Mouse (Mus musculus) frontal cortex, adult (tissue): ENCODE measurements around the gene Fcor.
A peak's percentile ranks its signal among the peaks of the same experiment; 100 is the strongest.

ENCODE experiments used
- ATAC-seq: cut with Nextera tagmentation; 2 replicates; pipeline ENCODE4 v1.9.2; 2017; ENCODE audit warnings: mild to moderate bottlenecking, moderate library complexity, mixed read lengths; ENCODE audit not compliant: low TSS enrichment

Gene Fcor

DNA sequence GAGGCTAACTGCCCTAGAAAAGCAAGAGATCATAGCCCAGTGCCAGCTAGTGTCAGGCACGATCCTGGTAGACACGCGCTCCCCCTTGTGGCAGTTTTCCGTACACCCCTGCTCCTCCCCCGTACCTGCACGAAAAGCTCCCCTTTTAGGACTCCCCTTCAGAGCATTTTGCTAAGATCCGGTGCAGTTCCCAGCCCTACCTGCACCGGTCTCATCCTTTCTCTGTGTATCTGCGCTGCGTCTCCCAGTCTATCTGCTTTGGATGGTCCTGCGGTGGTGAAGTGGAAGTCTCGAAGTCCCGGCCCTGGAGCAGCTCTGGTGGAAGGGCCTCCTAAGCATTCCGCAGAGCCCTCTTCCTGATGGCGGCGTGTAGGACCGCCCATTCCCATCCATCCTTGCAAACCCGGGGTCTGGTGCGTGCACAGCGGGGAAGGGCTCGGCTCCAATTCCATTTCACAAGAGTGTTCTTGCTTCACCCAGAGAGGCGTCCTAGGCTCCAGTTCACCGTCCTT, at the start of gene Fcor:
Fcor (minus strand) TSS at position 383 of the 512 bp plus-strand sequence.
- peak; percentile 70 for ATAC-seq

DNA sequence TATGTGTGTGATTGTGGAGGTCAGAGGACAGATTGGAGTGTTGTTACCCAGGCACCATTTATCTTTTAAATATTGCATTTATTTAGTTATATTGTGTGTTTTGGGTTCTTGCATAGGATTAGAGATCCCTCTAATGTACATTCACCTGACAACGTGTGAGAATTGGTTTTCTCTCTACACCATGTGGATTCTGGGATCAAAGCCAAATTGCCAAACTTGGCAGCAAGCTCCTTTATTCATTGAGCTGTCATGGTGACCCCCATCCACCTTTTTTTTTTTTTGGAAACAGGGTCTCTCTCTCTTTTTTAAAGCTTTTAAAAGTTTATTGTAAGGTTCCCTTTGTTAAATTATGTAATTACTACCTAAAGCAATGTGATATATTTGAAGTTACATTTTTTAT, 48.9 kb upstream of the Fcor start:
- no peak for ATAC-seq

DNA sequence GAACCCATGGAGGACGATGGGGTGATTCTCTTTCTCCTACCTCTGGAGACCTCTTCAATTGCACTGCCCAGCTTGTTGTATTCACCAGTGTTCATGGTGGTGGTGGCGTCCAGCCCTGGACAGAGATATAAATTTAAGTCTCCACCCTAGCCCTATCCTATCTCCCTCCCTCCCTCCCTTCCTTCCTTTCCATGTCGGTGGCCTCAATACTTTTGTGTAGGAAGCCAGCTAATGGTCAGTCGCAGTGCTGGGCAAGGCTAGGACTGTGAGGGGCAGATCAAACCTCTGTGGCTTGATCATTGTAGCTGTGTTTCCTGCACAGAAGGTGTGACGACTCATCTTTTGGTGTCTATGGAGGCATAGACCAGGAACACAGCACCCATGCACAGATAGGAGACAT, 48.4 kb upstream of the Fcor start, which contains the start of gene Clec4g:
Clec4g (minus strand) TSS at position 101 of the 400 bp plus-strand sequence.
- ATAC-seq, result no peak

DNA sequence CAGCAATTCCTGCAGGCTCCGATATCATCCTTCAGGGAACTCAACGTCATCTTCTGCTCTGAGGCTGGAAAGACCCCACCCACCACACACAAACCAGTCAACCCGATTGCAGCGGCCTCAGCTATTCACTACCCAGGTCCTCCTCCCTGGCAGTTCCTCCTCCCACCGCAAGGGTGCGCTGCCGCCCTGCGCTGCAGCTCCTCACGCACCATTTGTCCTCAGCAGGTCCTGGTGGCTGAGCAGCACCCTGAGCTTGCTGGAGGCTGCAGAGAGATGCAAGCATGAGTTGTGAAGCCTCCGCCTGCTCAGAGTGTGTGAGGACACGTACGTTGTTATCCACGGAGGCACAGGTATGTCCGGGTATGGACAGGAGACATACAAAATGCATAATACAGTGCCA, 46.4 kb upstream of the Fcor start:
- ATAC-seq, result peak; percentile 91

DNA sequence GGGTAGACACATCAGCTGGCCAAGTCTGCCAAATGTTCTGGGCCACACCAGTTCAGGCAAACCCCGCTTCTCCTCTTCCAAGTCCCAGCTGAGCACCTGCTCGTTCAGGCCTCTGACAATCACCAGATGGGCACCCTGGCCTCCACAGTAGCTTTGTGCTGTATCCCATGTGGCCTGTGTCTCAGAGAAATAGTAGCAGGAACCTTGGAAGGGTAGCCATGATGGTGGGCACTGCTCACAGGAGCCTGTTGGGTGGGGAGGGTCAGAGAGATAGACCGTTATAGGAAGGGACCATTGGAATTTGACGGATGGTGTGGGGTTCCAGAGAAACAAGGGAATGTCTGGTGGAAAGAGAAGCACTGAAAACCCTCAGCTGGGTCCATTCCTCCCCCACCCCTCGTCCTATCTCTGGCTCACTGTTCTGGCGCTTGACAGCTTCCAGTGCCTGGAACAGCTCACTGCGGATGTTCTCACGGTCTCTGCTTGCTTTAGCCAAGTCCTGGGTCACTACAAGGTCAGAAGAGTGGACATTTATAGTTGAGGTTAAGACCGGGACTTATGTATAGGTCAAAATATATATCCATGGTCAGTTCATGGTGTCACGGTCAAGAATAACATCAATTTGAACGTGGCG, 45.3 kb upstream of the Fcor start:
- no peak for ATAC-seq

DNA sequence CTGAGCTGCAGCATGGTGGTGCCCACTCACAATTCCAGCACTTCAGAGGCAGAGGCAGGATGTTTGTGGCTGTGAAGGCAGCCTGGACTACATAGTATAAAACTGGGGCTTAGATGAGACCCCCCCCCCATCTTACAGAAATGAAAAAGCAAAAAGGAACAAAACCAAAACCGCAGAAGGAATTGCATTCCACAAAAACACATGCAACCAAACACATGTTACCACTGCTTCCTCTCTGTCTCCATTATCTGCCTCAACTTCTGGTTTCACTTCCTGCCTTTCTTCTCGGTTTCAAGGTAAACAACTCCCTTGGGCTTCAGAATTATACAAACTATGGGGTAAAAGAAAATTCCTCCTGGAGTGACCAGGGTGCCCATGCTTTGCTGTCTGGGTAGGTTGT, 39.5 kb upstream of the Fcor start:
- no peak for ATAC-seq

DNA sequence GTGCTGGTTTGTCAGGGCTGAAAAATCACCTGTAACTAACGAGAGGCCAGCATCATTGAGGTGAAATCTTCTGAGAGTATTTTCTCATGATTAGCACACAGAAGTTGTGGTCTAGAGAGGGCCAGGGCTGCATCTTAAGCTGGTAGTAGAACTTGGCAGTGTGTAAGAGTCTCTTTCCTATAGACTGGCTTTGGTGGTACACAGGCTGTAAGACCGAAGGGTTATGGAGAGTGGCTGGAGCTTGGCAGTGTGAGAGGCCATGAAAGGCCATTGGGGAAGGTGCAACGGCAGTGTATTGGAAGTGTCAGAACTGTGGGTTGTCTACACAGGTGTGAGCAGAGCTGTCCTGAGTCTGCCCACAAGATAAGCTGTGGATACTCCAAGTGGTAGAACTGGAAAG, 38.1 kb upstream of the Fcor start:
- no peak for ATAC-seq

DNA sequence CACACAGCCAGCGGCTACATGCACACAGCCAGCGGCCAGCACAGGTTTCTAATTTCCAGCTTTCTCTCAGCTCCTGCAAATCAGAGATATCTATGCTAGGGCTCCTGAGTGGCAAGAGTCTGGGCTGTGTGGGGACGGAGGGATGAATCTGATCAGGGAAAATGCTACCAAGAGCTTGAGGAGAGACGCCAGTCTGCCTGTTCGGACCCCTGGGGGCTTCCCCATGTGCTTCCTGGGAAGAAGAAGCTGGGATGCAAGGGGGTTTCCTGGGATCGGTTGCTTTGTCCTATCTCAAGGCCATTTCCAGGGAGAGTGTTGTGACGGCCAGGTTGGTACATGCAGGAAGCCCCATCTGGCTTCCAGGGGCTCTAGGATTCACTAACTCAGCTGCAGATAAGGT, 35.4 kb upstream of the Fcor start:
- ATAC-seq, result no peak

DNA sequence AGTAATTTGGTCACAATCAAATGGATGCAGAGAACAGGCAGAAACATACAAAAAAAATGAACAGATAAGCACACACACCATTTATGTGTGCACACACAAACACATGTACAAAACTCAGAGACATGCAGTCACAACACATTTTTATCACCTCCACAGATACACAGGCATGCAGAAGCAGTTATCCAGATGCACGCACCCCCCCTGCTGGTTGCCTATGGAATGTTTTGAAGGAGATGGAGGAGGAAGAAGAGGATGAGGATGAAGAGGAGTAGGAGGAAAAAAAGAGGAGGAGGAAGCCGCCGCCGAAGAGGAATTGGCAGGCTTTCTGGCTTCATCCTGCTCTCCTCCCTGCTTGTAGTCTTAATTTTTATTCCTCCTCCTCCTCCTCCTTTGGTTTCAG, 33.5 kb upstream of the Fcor start:
- ATAC-seq, result no peak; the same call in 1 of the 2 replicates

DNA sequence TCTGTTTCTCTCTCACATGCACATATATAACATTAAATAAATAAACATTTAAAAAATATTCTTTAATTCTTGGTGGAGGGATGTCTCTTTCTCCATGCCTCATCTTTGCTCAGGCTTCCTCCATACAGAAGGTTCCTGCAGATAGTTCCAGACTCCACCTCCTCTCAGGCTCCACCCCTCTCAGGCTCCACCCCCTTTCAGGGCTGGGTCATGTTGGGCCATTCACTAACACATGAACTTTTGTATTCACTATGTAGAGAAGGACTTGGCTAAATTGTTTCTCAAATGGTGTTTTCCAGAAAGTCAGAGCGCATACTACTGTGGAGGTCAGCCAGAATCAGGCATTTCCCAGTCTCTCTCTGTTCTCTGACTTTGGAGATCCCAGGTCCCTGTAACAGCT, 29.3 kb upstream of the Fcor start:
- ATAC-seq, result no peak

DNA sequence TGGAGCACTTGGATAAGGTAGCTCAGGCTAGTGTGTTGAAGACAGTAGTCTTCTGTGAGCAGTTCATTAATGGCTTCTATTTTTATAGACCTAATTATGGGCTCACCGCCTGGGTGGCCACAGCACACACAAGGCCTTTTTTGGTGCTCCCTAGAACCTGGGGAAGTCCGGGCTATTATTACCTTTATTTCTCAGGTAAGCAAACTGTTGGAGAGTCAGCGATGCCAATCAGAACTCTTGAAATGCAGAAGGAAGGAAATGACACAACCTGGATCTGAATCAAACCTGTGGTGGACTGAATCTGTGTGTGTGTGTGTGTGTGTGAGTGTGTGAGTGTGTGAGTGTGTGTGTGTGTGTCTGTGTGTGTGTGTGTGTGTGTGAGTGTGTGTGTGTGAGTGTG, 22.0 kb upstream of the Fcor start, which contains the start of gene Fcer2a:
Fcer2a (minus strand) TSS at position 55 of the 400 bp plus-strand sequence.
- ATAC-seq, result no peak

DNA sequence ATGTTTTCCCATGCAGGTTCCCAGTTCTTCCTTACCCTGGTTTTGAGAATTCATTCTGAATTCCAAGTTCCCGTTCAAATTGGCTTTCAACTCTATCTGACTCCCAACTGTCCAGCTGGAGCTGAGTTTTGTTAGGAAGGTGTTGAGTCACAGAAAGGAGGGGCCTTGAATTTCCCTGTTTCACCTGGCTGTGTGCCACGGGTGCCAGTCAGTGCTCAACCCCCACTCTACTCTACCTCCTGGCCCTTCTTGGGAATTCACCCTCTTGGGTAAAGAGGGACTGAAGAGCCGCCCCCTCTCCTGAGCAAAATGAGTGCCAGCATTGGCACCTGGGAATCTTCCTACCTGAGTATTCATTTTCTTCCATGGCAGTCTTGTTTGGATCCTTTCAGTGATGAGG, 18.6 kb upstream of the Fcor start:
- no peak for ATAC-seq

DNA sequence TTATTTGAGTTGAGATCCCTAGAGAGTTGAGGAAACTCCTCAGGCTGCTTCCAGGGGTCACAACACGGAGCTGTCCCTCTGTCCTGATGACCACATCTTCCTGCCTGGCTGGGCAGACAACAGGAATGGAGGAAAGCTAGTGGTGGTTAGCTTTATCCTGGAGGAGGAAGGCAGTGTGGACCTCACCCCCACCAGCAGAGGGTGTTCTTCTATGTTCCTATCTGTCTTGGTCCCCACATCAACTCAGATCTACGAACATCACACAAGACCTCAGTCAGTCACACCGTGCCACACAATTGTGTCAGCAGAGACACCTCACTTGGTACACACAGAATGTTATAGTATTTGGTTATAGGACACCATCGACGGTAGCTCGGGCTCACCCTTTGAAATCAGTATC, 15.4 kb upstream of the Fcor start:
- no peak for ATAC-seq

DNA sequence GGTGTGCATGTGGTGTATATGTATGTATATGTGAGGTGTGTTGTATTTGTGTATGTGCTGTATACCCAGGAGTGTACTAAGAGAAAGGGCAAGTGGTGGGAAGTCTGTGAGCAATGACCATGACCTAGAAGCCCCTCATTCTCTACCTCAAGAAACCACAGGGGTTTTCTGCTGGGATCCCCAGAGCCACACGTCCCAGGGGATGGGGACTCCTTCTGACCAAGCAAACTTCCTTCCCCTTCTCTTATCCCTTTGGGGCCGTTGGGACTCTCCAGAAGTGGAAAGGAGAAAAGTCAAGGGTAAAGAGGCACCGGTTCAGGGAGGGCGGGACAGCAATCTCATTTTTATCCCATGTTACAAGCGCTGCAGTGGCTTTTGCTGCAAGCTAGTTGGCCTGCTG, 13.3 kb upstream of the Fcor start:
- no peak for ATAC-seq

DNA sequence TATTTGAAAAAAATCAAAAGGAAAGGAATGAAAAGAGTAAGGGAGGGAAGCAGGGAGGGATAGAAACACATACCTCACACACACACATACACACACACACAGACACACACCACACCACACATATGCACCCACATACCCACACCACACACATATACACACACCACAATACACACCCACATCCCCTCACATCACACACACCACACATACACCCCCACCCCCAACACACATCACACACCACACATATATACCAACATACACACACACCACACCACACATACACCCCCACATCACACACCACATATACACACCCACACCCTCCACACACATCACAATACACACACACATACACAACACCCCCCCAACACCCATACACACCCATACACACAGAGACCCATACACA, 12.4 kb upstream of the Fcor start:
- ATAC-seq, result no peak

DNA sequence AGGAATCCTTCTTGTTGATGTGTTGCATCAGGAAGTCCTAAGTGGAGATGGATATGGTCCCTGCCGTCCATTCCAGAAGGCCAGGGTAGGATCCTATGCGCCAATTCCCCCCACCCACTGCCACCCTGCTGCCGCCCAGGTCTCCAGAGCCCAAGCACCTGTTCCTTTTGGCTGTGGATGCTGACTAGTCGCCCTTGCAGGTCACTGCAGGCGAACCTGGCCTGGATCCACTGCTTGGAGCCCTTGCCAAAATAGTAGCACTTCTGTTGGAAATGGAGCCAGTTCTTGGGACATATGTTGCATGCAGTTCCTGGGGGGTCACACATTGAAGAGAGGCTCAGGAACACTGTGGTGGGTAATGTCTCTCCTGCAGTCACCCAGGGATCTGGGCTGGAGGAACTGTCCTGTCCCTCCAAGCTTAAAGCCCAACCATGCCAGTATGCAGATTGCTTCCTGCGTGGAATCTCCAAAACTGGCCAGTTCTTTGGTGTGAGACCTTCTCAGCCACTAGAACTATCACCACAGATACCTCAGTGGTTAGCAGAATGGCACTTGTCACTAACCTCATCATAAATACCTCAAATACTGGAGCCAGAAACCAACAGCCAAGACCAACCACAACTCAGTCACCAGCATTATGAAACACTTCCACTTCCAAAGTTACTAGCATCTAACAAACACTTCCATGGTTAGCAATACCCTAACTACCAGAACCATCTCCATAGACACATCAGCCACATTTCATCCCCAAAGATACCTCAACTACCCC, 11.4 kb upstream of the Fcor start:
- ATAC-seq, result no peak

DNA sequence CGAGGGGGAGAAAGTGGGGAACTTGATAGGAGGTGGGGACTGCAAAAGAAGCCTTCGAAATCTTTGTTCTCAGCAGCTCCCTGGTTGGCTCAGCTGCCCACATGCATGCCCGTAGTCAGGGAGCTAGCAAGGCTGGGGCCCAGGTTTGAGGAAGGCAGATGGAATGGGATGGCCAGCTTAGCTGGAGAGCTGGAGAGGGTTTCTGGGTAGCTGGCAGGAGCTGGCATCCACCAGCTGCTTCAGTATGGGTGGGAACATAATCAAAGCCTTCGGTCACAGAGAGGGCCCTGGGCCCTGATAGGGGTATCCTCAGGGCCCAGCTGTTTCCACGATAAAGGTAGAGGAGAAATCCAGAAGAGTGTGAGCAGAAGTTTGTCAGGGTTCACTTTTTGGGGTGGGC, 10.3 kb upstream of the Fcor start:
- ATAC-seq, result no peak

DNA sequence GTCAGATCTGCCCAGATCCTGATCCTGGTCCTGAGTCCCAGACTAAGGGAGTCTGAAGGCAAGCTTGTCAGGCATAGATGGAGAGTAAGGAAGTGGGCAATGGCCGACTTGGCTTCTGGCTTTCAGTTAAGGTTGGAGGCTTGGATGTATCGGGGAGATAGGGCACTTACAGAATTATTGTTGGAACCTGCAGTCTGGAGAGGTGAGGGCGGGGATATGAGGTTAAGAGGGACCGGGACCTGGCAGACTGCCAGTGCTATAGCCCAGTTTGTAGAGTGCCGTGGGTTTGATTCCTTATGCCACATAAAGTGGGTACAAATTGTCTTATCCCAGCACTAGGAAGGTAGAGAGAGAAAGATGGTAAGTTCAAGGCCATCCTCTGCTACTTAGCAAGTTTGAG, 7.5 kb upstream of the Fcor start:
- no peak for ATAC-seq

DNA sequence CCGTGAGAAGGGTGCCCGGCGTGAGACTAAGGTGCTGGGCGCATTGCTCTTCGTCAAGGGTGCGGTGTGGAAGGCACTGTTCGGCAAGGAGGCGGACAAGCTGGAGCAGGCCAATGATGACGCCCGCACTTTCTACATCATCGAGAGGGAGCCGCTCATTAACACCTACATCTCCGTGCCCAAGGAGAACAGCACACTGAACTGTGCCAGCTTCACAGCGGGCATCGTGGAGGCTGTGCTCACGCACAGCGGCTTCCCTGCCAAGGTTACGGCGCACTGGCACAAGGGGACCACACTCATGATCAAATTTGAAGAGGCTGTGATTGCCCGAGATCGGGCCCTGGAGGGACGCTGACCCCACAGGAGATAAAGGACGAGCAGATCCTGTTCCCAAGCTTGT, 7.1 kb upstream of the Fcor start:
- ATAC-seq, result no peak

DNA sequence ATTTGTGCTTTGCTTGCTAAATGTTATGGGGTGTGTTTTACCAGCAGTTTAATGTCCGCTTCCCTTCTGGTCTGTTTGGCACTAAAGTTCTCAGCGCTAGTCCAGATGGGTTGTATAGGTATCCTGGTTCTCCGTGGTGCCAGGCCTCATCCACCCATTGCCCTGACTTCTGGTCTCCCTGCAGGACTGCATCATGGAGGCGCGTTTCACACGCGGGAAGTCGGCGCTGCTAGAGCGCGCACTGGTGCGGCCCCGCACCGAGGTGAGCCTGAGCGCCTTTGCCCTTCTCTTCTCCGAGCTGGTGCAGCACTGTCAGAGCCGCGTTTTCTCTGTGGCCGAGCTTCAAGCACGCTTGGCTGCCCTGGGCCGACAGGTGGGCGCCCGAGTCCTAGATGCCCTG, 6.7 kb upstream of the Fcor start:
- ATAC-seq, result no peak

DNA sequence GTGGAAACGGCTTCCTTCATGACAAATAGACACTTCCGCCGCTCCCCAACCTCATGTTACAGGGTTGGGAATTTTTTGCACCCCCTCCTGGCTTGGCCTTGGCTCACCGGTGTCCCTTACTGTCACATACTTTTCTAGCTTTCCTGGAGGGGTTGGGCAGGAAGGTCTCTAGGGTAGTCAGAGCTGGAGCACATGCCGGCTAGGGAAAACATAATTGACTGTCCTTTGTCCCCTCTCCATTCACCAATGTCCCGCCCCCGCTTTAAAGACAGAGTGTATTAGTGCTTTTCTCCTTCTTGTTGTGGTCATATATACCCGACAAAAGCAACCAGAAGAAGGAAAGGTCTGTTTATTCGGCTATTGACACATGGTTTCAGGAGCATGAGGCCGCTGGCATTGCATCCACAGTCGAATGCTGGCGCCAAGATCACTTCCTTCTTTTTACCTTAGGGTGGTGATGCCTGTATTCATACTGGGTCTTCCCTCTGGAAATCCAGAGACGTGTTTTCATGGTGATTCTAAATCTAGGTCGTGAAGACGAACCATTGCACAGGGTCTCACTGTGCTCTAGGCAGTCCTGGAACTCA, 4.9 kb upstream of the Fcor start:
- no peak for ATAC-seq

DNA sequence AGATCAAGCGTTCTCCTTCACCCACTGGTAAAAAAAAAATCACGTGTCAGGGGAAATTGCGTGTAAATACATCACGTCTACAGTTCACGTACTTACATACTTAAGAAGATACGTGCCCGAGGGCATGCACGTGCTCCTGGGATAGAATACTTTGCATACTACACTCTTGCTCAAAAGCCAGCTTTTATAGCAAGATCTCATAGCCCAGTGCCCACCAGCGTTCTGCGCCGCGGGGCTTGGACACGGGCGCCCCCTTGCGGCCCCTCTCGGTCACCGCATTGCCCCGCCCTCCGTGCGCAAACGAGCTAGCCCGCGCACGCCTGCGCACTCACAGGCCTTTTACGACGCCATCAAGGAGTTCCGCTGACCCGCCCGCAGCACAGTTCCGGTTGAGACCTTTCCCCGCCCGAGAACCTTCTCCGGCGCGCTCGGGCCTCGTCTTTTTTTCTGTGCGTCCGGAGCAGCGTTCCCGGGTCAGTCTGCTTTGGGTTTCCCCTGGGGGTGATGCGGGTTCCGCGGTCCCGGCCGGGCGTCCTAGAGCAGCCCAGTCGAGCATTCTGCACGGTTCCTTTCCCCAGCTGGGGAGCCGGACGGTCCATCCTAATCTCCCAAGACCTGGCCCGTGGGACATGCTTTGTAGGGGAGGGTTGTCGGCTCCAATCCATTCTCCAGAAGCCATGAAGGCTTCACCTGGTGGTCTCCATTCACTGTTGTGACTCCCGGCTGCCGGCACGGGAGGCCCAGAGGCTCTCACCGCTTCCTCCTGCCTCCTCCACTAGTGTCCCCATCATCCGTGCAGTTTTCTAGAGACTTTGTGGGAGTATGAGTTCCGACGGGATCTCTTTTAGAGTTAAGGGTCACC, 4.2 kb upstream of the Fcor start, which contains the start of gene Trappc5:
Trappc5 (plus strand) TSS at position 169 of the 862 bp plus-strand sequence.
- peak; percentile 83 for ATAC-seq
